Mouse (Mus musculus) hindbrain, embryonic 10.5 days (tissue): ENCODE measurements around the gene Defb20. TPM values are rescaled to one million over a fixed set of nuclear protein-coding genes. Genes with fewer than 3 reads are reported as not detected.

Source experiments
- DNase-seq: peaks from one replicate; pipeline ENCODE4 v3.0.0-alpha.2; 2017; ENCODE audit warnings: low spot score
- H3K27ac ChIP-seq: fragments of 300-500 bp; sonication (generic); 2 replicates; pipeline ENCODE4 v1.5.1; 2016; ENCODE audit warnings: mild to moderate bottlenecking, moderate library complexity
- H3K27me3 ChIP-seq: fragments of 300-500 bp; sonication (generic); 2 replicates; pipeline ENCODE4 v1.6.1; 2016; ENCODE audit warnings: mild to moderate bottlenecking; ENCODE audit not compliant: poor library complexity, insufficient read depth, severe bottlenecking
- H3K36me3 ChIP-seq: fragments of 300-500 bp; sonication (generic); 2 replicates; pipeline ENCODE4 v1.6.1; 2016; ENCODE audit warnings: mild to moderate bottlenecking, moderate library complexity
- H3K4me1 ChIP-seq: fragments of 300-500 bp; sonication (generic); replicated peaks from 2 replicates; pipeline ENCODE4 v1.6.1; 2016; ENCODE audit warnings: mild to moderate bottlenecking
- H3K4me3 ChIP-seq: fragments of 300-500 bp; sonication (generic); 2 replicates; pipeline ENCODE4 v1.5.1; 2016; ENCODE audit warnings: mild to moderate bottlenecking, moderate library complexity
- H3K9me3 ChIP-seq: fragments of 300-500 bp; sonication (generic); 2 replicates; pipeline ENCODE4 v1.6.1; 2016; ENCODE audit warnings: mild to moderate bottlenecking, moderate library complexity
- WGBS: fragments of 180-500 bp; shearing (Covaris S2); methylation state at CpG from one replicate; pipeline ENCODE4 v1.1.7; 2016; 5-methylcytosine and 5-hydroxymethylcytosine counted together
- polyA plus RNA-seq: library from polyadenylated mRNA; unstranded; fragments of >200 nt; fragmentation: Nextera tagmentation; extraction: Ambion mirVana; gene quantifications from 2 replicates; pipeline ENCODE4 v1.2.1, GENCODE M21; 2016

The Defb20 gene
- polyA plus RNA-seq, 1 experiment from 2014 or later: not detected

GRCm38 (mm10) chr2:152459241-152459640 lies 17.6 kb upstream of the Defb20 start:
- Histone ChIP-seq H3K27me3 (0 out of 2 replicates have a peak, but pooled peaks cover 9% of the 10 kb centered on the region), H3K4me3 (no peak overlapping the region), H3K36me3 (no peaks in the 10 kb centered on the region), H3K4me1 (no peaks in the 10 kb centered on the region), H3K27ac (no peak overlapping the region), H3K9me3 (no peaks in the 10 kb centered on the region)
- no peak for DNase-seq
- 74% methylated on average over 13 of the region's 13 CpGs for WGBS

- no peaks in the 10 kb centered on the region; the same call in 1 of the 2 replicates for H3K27me3 ChIP-seq
- H3K4me1 ChIP-seq: no peaks in the 10 kb centered on the region
- DNase-seq: no peak
- WGBS: 87% methylated on average over 3 of the region's 3 CpGs
- no peak within 1 kb of the TSS for H3K27ac ChIP-seq
- H3K36me3 ChIP-seq: no peaks in the 10 kb centered on the region
- H3K9me3 ChIP-seq: no peaks in the 10 kb centered on the region
- H3K4me3 ChIP-seq: no peak within 1 kb of the TSS
Measured at GRCm38 (mm10) chr2:152464570-152465150, 12.2 kb upstream of the Defb20 start, which contains the start of gene Defb23. TSS of gene Defb23 (minus strand) at chr2:152464620.

- Histone ChIP-seq H3K27ac (no peak overlapping the region), H3K27me3 (no peaks in the 10 kb centered on the region; the same call in 1 of the 2 replicates), H3K4me3 (no peak overlapping the region), H3K9me3 (no peaks in the 10 kb centered on the region), H3K4me1 (no peaks in the 10 kb centered on the region), H3K36me3 (no peaks in the 10 kb centered on the region)
- peak; percentile 15 for DNase-seq
- 38% methylated on average over 7 of the region's 7 CpGs for WGBS
Measured at GRCm38 (mm10) chr2:152470973-152471372, 5.9 kb upstream of the Defb20 start.

GRCm38 (mm10) chr2:152472434-152472833 lies 4.4 kb upstream of the Defb20 start:
- no peak for DNase-seq
- H3K4me3 ChIP-seq: no peak overlapping the region
- no peaks in the 10 kb centered on the region for H3K9me3 ChIP-seq
- no peaks in the 10 kb centered on the region for H3K36me3 ChIP-seq
- H3K4me1 ChIP-seq: no peaks in the 10 kb centered on the region
- WGBS: 36% methylated on average over 3 of the region's 3 CpGs
- H3K27me3 ChIP-seq: no peaks in the 10 kb centered on the region
- no peak overlapping the region for H3K27ac ChIP-seq

GRCm38 (mm10) chr2:152480881-152481280 lies 4.0 kb downstream of the Defb20 start:
- Histone ChIP-seq H3K4me1 (0 out of 2 replicates have a peak, but pooled peaks cover 5% of the 10 kb centered on the region), H3K36me3 (no peaks in the 10 kb centered on the region), H3K4me3 (no peak overlapping the region), H3K27ac (no peak overlapping the region), H3K27me3 (no peaks in the 10 kb centered on the region), H3K9me3 (no peaks in the 10 kb centered on the region)
- 89% methylated on average over 3 of the region's 3 CpGs for WGBS
- no peak for DNase-seq

- Histone ChIP-seq H3K36me3 (no peaks in the 10 kb centered on the region), H3K9me3 (no peaks in the 10 kb centered on the region), H3K4me1 (0 out of 2 replicates have a peak, but pooled peaks cover 5% of the 10 kb centered on the region), H3K27me3 (no peaks in the 10 kb centered on the region), H3K4me3 (no peak overlapping the region), H3K27ac (no peak overlapping the region)
- 92% methylated on average over 7 of the region's 7 CpGs for WGBS
- no peak for DNase-seq
Measured at GRCm38 (mm10) chr2:152481726-152482125, 4.9 kb downstream of the Defb20 start.

GRCm38 (mm10) chr2:152487024-152487423 lies 10.2 kb downstream of the Defb20 start:
- Histone ChIP-seq H3K4me3 (no peak overlapping the region), H3K4me1 (0 out of 2 replicates have a peak, but pooled peaks cover 5% of the 10 kb centered on the region), H3K36me3 (no peaks in the 10 kb centered on the region), H3K9me3 (0 out of 2 replicates have a peak, but pooled peaks cover 3% of the 10 kb centered on the region), H3K27me3 (no peaks in the 10 kb centered on the region), H3K27ac (no peak overlapping the region)
- no peak for DNase-seq
- WGBS: 76% methylated on average over 2 of the region's 2 CpGs

- no peak within 1 kb of the TSS for H3K27ac ChIP-seq
- no peak for DNase-seq
- no peaks in the 10 kb centered on the region for H3K27me3 ChIP-seq
- 0 out of 2 replicates have a peak, but pooled peaks cover 3% of the 10 kb centered on the region for H3K9me3 ChIP-seq
- H3K4me1 ChIP-seq: 0 out of 2 replicates have a peak, but pooled peaks cover 5% of the 10 kb centered on the region
- H3K36me3 ChIP-seq: no peaks in the 10 kb centered on the region
- H3K4me3 ChIP-seq: no peak within 1 kb of the TSS
Measured at GRCm38 (mm10) chr2:152490038-152490437, 13.2 kb downstream of the Defb20 start, which contains the start of gene Defb22. TSS of gene Defb22 (minus strand) at chr2:152490138.

- no peaks in the 10 kb centered on the region for H3K4me1 ChIP-seq
- DNase-seq: no peak
- WGBS: 78% methylated on average over 6 of the region's 6 CpGs
- H3K9me3 ChIP-seq: no peaks in the 10 kb centered on the region
- H3K4me3 ChIP-seq: no peak overlapping the region
- H3K27me3 ChIP-seq: no peaks in the 10 kb centered on the region
- H3K36me3 ChIP-seq: no peaks in the 10 kb centered on the region
- H3K27ac ChIP-seq: no peak overlapping the region
Measured at GRCm38 (mm10) chr2:152493151-152493550, 16.3 kb downstream of the Defb20 start.

- Histone ChIP-seq H3K27me3 (no peaks in the 10 kb centered on the region), H3K27ac (no peak overlapping the region), H3K4me1 (no peaks in the 10 kb centered on the region), H3K9me3 (no peaks in the 10 kb centered on the region), H3K4me3 (no peak overlapping the region), H3K36me3 (no peaks in the 10 kb centered on the region)
- WGBS: 89% methylated on average over 6 of the region's 6 CpGs
- DNase-seq: no peak
Measured at GRCm38 (mm10) chr2:152498020-152498419, 21.2 kb downstream of the Defb20 start.

GRCm38 (mm10) chr2:152500204-152500862 lies 23.5 kb downstream of the Defb20 start:
- H3K4me3 ChIP-seq: no peak overlapping the region
- H3K36me3 ChIP-seq: no peaks in the 10 kb centered on the region
- WGBS: 78% methylated on average over 7 of the region's 7 CpGs
- DNase-seq: no peak
- no peak overlapping the region for H3K27ac ChIP-seq
- H3K4me1 ChIP-seq: no peaks in the 10 kb centered on the region
- H3K27me3 ChIP-seq: no peaks in the 10 kb centered on the region
- H3K9me3 ChIP-seq: no peaks in the 10 kb centered on the region

- no peak overlapping the region for H3K4me3 ChIP-seq
- H3K27ac ChIP-seq: no peak overlapping the region
- H3K36me3 ChIP-seq: no peaks in the 10 kb centered on the region
- H3K4me1 ChIP-seq: no peaks in the 10 kb centered on the region
- H3K9me3 ChIP-seq: no peaks in the 10 kb centered on the region
- DNase-seq: no peak
- H3K27me3 ChIP-seq: no peaks in the 10 kb centered on the region
- 78% methylated on average over 6 of the region's 6 CpGs for WGBS
Measured at GRCm38 (mm10) chr2:152500863-152501229, 24.0 kb downstream of the Defb20 start.

- no peaks in the 10 kb centered on the region for H3K9me3 ChIP-seq
- no peaks in the 10 kb centered on the region for H3K36me3 ChIP-seq
- no peak overlapping the region for H3K4me3 ChIP-seq
- no peaks in the 10 kb centered on the region for H3K4me1 ChIP-seq
- no peaks in the 10 kb centered on the region for H3K27me3 ChIP-seq
- H3K27ac ChIP-seq: no peak overlapping the region
- DNase-seq: no peak
- WGBS: 83% methylated on average over 2 of the region's 2 CpGs
Measured at GRCm38 (mm10) chr2:152503950-152504349, 27.1 kb downstream of the Defb20 start.
